Mouse (Mus musculus) heart, postnatal 0 days (tissue): ENCODE measurements around the gene Phactr1. TPM values are rescaled to one million over a fixed set of nuclear protein-coding genes. Genes with fewer than 3 reads are reported as not detected.

Source experiments
- ATAC-seq: fragments of 200-750 bp; cut with Nextera tagmentation; 2 replicates; pipeline ENCODE4 v1.8.0; 2017; ENCODE audit warnings: low read depth, moderate number of reproducible peaks, moderate library complexity; ENCODE audit not compliant: insufficient read depth
- DNase-seq: peaks from one replicate; pipeline ENCODE4 v3.0.0-alpha.2; 2016; ENCODE audit warnings: low spot score
- H3K27ac ChIP-seq: fragments of 300-500 bp; sonication (generic); 2 replicates; pipeline ENCODE4 v1.5.1; 2014; ENCODE audit warnings: low read depth, mild to moderate bottlenecking
- H3K27me3 ChIP-seq: fragments of 300-500 bp; sonication (generic); 2 replicates; pipeline ENCODE4 v1.6.1; 2014; ENCODE audit warnings: low read length, mixed read lengths; ENCODE audit not compliant: control insufficient read depth, insufficient read depth
- H3K36me3 ChIP-seq: fragments of 300-500 bp; sonication (generic); replicated peaks from 2 replicates; pipeline ENCODE4 v1.6.1; 2014; ENCODE audit warnings: low read length, mixed read lengths; ENCODE audit not compliant: control insufficient read depth, insufficient read depth
- H3K4me1 ChIP-seq: fragments of 300-500 bp; sonication (generic); 2 replicates; pipeline ENCODE4 v1.6.1; 2014; ENCODE audit warnings: antibody characterized with exemption; ENCODE audit not compliant: control insufficient read depth, insufficient read depth
- H3K4me2 ChIP-seq: fragments of 300-500 bp; sonication (generic); 2 replicates; pipeline ENCODE4 v1.6.1; 2014; ENCODE audit warnings: low read depth, mild to moderate bottlenecking, low read length, moderate library complexity
- H3K4me3 ChIP-seq: fragments of 300-500 bp; sonication (generic); 2 replicates; pipeline ENCODE4 v1.5.1; 2014; ENCODE audit warnings: low read depth, low read length
- H3K9ac ChIP-seq: fragments of 300-500 bp; sonication (generic); replicated peaks from 2 replicates; pipeline ENCODE4 v1.6.1; 2014; ENCODE audit warnings: low read depth, low read length, mixed read lengths
- H3K9me3 ChIP-seq: fragments of 300-500 bp; sonication (generic); replicated peaks from 2 replicates; pipeline ENCODE4 v1.6.1; 2016; ENCODE audit warnings: low read length; ENCODE audit not compliant: control insufficient read depth
- CTCF ChIP-seq: IDR thresholded peaks from 2 replicates; pipeline ENCODE4 v1.5.1; 2016; ENCODE audit warnings: antibody characterized with exemption, control low read depth, low read depth
- EP300 ChIP-seq: IDR thresholded peaks from 2 replicates; pipeline ENCODE4 v1.6.1; 2016; ENCODE audit warnings: antibody characterized with exemption, low read depth
- WGBS: fragments of 180-500 bp; shearing (Covaris S2); extraction: QIAGEN DNeasy Blood & Tissue Kit; methylation state at CpG from one replicate; pipeline ENCODE4 v1.1.7; 2014; 5-methylcytosine and 5-hydroxymethylcytosine counted together
- polyA plus RNA-seq: library from polyadenylated mRNA; unstranded; fragments of >200 nt; fragmentation: Nextera tagmentation; extraction: Ambion mirVana; gene quantifications from 2 replicates; pipeline ENCODE4 v1.2.1, GENCODE M21; 2015
- total RNA-seq: library from RNA; depleted of rRNA; stranded (reverse); fragments of >200 nt; gene quantifications from 2 replicates; pipeline ENCODE4 v1.2.3, GENCODE M21; 2014; ENCODE audit warnings: low replicate concordance

Gene Phactr1
- total and polyA plus RNA-seq, 2 experiments from 2014 or later, result 1.6 to 4.8 TPM

DNA sequence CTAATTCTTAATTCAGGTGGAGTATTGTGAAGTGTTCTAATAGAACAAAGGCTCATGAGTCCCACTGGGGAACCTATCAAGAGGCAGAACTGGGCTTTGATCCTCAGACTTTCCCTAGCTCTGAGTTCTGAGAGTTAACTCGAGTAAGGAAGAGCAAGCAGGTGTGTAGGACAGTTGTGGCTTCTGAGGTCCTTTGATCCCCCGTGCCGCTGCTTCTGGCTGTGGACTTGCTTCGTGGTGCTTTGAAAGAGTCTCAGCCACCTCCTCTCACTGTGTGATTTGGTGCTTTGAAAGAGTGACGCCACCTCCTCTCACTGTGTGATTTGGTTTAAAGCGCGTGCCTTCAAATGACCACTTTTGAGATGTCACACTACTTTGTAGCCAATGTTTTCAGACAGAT is 305.4 kb downstream of the Phactr1 start:
- no peak for ATAC-seq
- Histone ChIP-seq H3K4me2 (no peak overlapping the region), H3K36me3 (no peaks in the 10 kb centered on the region), H3K9me3 (no peaks in the 10 kb centered on the region), H3K27ac (no peak overlapping the region), H3K9ac (no peak overlapping the region), H3K4me1 (peaks cover 13% of the 10 kb centered on the region; the same call in 1 of the 2 replicates), H3K4me3 (no peak overlapping the region), H3K27me3 (no peaks in the 10 kb centered on the region)
- 78% methylated on average over 7 of the region's 7 CpGs for WGBS
- TF ChIP-seq EP300 (no peak), CTCF (no peak)
- DNase-seq, result no peak

DNA sequence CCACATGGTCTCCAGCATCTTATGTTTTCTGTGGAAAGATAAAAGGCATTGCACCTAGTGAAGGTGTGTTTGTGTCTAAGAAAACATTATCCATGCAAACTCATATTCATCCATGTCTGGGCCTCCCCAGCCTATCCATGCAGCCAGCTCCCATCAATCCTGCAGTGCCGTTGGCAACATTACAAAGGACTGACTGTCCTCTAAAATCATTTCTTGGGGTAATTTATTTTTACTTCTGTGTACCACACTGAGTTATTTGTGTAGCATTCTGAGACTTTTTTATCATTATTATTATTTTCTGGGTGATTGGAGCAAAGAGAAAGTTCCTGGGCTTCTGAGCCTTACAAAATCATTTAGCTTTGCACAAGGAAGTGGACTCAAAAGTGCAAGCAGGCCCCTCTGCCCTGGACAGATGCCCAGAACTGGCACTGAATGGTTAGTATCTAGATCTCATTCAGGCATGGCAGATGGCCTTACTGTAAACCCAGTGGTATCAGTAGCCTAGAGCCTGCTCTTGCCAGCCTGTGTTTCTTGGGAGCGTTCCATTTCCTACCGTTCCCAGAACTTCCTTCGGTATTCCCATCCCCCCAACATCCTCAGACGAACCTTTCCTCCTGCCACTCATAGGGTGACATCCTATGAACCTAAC is 307.6 kb downstream of the Phactr1 start:
- no peak for DNase-seq
- TF ChIP-seq CTCF, result no peak
- Histone ChIP-seq H3K4me1 (peaks cover 13% of the 10 kb centered on the region; the same call in 1 of the 2 replicates), H3K27ac (no peak overlapping the region), H3K9me3 (no peaks in the 10 kb centered on the region), H3K4me2 (no peak overlapping the region), H3K9ac (no peak overlapping the region), H3K27me3 (no peaks in the 10 kb centered on the region), H3K36me3 (no peaks in the 10 kb centered on the region), H3K4me3 (no peak overlapping the region)
- WGBS, result 30% methylated on average over 5 of the region's 5 CpGs
- no peak for ATAC-seq

DNA sequence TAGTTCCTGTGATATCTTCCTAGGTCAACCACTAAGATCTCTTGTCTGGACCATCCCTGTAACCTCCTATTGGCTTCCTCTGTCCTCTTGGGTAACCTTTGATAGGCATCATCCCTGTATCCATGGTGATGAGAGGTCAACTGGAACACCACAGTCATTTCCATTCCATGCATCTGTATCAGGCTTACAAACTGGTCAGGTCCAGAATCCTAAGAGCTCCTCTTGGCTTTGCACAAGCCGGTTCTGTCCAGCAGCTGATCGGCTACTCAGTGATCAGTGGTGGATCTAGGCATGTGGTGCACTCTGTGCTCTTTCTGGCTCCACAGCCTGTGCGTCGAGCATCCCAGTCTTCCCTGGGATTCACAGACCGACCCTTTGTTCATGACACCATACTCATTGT is 309.1 kb downstream of the Phactr1 start:
- peaks cover 13% of the 10 kb centered on the region; the same call in 1 of the 2 replicates for H3K4me1 ChIP-seq
- ATAC-seq, result no peak
- no peak for DNase-seq
- H3K9me3 ChIP-seq, result peaks cover 3% of the 10 kb centered on the region; the same call in 1 of the 2 replicates
- 84% methylated on average over 5 of the region's 5 CpGs for WGBS
- H3K4me2 ChIP-seq, result no peak overlapping the region
- H3K27me3 ChIP-seq, result no peaks in the 10 kb centered on the region
- no peak overlapping the region for H3K4me3 ChIP-seq
- TF ChIP-seq EP300, result no peak
- no peak for TF ChIP-seq CTCF
- no peak overlapping the region for H3K9ac ChIP-seq
- no peak overlapping the region for H3K27ac ChIP-seq
- no peaks in the 10 kb centered on the region for H3K36me3 ChIP-seq

DNA sequence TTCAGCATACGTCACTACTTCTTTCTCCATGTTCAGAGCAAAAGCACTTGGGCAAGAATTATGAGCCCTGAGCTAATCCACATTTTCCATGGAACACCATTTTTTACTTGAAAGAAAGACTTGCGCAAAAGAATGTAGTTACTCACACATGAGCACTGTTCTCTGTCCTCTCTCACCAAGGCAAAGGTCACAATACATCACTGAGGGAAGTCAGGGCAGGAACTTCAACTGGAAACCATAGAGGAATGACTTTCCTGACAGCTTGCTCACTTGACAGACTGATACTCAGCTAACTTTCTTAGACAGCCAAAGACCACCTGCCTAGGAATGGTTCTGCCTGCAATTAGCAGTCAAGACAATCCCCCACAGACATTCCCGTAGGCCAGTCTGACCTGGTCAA is 309.6 kb downstream of the Phactr1 start:
- peaks cover 3% of the 10 kb centered on the region; the same call in 1 of the 2 replicates for H3K9me3 ChIP-seq
- H3K4me3 ChIP-seq, result no peak overlapping the region
- 85% methylated on average over 3 of the region's 3 CpGs for WGBS
- H3K4me1 ChIP-seq, result peaks cover 13% of the 10 kb centered on the region; the same call in 1 of the 2 replicates
- H3K4me2 ChIP-seq, result no peak overlapping the region
- no peaks in the 10 kb centered on the region for H3K36me3 ChIP-seq
- TF ChIP-seq CTCF, result no peak
- TF ChIP-seq EP300, result no peak
- ATAC-seq, result no peak
- H3K27me3 ChIP-seq, result no peaks in the 10 kb centered on the region
- no peak for DNase-seq
- no peak overlapping the region for H3K9ac ChIP-seq
- no peak overlapping the region for H3K27ac ChIP-seq

DNA sequence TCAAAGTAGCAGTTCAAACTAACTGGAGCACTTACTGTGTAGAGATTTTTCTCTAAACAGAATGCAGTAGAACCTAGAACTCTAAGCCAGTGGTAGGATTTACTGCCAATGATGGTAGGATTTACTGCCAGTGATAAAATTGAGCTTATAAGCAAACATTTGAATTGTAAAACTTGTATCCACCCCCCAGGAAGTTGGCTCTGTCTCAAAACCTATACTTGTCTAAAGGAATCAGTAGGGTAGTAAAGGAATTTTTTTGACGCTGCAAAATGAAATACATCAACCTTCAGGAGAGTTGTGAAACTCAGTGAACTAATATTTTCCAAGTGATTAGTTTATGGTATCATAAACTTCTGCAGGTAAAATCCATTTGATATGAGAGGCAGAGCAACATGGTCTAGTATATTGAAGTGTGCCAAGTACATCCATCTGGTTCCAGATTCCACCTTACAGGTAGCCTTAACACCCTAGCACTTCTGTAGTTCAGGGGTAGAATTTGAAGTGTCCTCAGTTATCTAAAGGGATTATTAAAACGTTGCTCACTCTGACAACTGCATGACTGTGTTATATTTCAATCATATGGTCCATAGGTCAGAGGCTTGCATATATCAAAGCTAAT is 310.2 kb downstream of the Phactr1 start:
- ATAC-seq, result no peak
- WGBS, result 63% methylated on average over 2 of the region's 2 CpGs
- Histone ChIP-seq H3K4me1 (peaks cover 13% of the 10 kb centered on the region; the same call in 1 of the 2 replicates), H3K36me3 (no peaks in the 10 kb centered on the region), H3K4me2 (no peak overlapping the region), H3K9me3 (peaks cover 3% of the 10 kb centered on the region; the same call in 1 of the 2 replicates), H3K27ac (no peak overlapping the region), H3K9ac (no peak overlapping the region), H3K4me3 (no peak overlapping the region), H3K27me3 (no peaks in the 10 kb centered on the region)
- TF ChIP-seq CTCF (no peak), EP300 (no peak)
- DNase-seq, result no peak

DNA sequence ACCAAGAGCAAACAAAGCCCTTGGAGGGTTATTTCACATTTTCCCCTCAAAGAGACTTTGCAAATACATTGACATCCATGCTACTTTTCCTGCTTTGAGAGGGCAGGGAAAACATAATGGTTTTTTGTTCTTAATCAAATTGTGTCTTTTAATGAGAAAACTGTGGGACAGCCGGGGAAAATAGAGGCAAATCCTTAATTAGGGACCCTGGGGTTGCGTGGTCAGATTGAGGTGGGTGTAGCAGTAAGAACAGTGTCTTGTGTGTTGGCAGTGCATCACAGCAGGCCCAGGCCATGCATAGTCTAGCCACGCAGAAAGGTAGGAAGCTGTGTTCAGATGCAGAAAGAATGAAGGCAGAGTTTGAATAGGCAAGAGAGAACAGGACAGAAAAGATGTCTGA is 310.7 kb downstream of the Phactr1 start:
- Histone ChIP-seq H3K4me1 (peaks cover 13% of the 10 kb centered on the region; the same call in 1 of the 2 replicates), H3K9ac (no peak overlapping the region), H3K4me2 (no peak overlapping the region), H3K27me3 (no peaks in the 10 kb centered on the region), H3K4me3 (no peak overlapping the region), H3K9me3 (peaks cover 3% of the 10 kb centered on the region; the same call in 1 of the 2 replicates), H3K27ac (no peak overlapping the region), H3K36me3 (no peaks in the 10 kb centered on the region)
- 80% methylated on average over 3 of the region's 3 CpGs for WGBS
- ATAC-seq, result no peak
- DNase-seq, result no peak
- TF ChIP-seq CTCF (no peak), EP300 (no peak)
